Mouse (Mus musculus): Measurements from ENCODE around the gene Slc22a13. TPM values are rescaled to one million over a fixed set of nuclear protein-coding genes. Genes with fewer than 3 reads are reported as not detected.

Slc22a13 gene
- polyA plus RNA-seq (2012; fragmentation: generic; extraction: Trizol), result not detected

DNA sequence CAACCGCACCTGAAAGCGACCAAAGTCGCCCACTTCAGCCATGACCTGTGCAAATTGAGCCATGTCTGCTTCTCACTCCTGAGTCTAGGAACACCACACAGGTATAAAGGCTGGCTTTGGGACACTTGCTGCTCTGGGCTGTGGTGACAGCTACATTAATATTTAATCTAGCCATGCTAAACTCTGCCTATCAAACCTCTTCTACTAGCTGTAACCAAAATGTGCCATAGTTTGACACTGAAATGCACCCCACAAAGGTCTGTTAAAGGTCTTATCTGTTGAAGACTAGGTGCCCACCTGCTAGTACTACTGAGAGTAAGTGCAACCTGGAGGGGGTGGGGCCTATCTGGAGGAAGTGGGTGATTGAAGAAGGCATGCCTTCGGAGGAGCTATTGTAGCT is at the start of gene Slc22a13:
TSS of gene Slc22a13 (minus strand) at position 101 of the 400 bp plus-strand sequence.

DNA sequence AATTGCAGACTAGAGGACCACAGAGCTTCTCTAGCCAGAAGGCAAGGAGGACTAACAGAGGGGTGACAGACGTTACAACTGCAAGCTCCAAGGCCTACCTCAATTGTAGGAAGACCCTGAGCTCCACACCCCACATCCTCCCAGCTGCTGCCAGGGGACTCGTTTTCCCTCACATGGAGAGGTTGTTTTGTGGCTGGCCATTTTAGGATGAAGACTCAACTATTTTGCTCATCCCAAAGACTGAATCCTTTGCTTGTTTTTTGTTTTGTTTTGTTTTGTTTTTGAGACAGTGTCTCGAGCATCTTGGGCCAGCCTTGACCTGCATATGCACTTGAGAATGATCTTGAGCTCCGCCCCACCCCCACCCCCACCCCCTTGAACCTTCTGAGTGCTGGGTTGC is 50.0 kb downstream of the Slc22a13 start, which contains the start of gene Gm47289:
TSS of gene Gm47289 (plus strand) at position 301 of the 400 bp plus-strand sequence.

DNA sequence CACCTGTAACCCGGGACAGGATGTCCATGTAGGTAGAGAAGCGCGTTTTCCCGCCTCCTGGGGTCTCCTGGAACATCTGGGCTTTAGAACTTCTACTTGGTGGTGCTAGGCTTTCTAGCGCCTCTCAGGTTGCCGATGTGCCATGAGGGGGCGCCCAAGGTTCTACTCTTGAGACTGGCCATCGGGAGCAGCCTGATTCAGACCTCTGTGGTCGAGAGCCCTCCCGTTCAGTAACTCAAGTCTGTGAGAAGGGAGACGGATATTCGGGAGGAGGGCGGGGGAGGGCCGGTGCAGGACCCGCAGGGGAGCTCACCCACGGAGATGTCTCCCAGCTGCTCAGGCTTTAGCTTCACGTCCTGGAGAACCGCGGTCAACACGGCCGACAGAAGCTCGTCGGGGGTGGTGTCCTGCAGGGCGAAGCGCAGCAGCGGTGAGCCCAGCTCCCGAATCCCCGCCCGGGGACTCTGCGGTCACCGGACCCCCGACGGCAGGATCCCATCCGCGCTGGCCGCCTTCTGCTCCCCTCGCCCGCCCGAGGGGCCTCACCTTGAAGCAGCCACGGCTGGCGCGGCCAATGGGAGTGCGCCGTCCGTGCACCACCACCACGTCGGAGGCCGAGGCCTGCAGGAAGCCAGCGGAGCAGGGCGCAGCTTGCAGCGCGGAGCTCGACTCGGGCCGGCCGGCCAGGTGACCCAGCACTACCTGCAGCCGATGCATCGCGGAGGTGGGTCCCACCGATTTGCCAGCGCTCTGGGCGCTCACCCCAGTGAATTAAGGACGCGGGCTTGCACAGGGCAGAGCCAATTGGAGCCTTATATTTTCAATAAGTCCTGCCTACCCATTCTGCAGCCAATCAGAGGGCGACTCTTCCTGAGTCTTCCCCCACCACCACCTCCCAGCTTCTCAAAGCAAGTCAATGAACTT is 52.4 kb downstream of the Slc22a13 start, which contains the start of gene Acaa1b:
TSS of gene Acaa1b (minus strand) at position 816 of the 924 bp plus-strand sequence.

Other genes starting within 250 kb of the Slc22a13 start
- 10 to 100 TPM in 1 of 2 experiments, 1 to 10 TPM in 1; 2.0 to 12.0 TPM for gene Vill, start 156.3 kb downstream of the Slc22a13 start, polyA plus RNA-seq (2012; fragmentation: generic; extraction: Trizol)
- 10 to 100 TPM; 13.0 to 41.1 TPM for gene Plcd1, start 115.6 kb downstream of the Slc22a13 start, polyA plus RNA-seq (2012; fragmentation: generic; extraction: Trizol)
- gene Dlec1, start 106.6 kb downstream of the Slc22a13 start, polyA plus RNA-seq (2012; fragmentation: generic; extraction: Trizol), result under 1 TPM; 0.05 to 0.66 TPM
- 1 to 10 TPM; 1.5 to 1.6 TPM for gene Acaa1b, start 52.0 kb downstream of the Slc22a13 start, polyA plus RNA-seq (2012; fragmentation: generic; extraction: Trizol)
- not detected for gene Gm47289, start 49.9 kb downstream of the Slc22a13 start, polyA plus RNA-seq (2012; fragmentation: generic; extraction: Trizol)
- gene Oxsr1, start 113.3 kb upstream of the Slc22a13 start, polyA plus RNA-seq (2012; fragmentation: generic; extraction: Trizol), result 1 to 10 TPM; 1.5 to 7.9 TPM
- 10 to 100 TPM; 30.6 to 66.9 TPM for gene Acaa1a, start 130.6 kb upstream of the Slc22a13 start, polyA plus RNA-seq (2012; fragmentation: generic; extraction: Trizol)
- 10 to 100 TPM; 13.9 to 25.7 TPM for gene Myd88, start 132.3 kb upstream of the Slc22a13 start, polyA plus RNA-seq (2012; fragmentation: generic; extraction: Trizol)
- 1 to 10 TPM; 1.3 to 1.4 TPM for gene Xylb, start 148.3 kb upstream of the Slc22a13 start, polyA plus RNA-seq (2012; fragmentation: generic; extraction: Trizol)
- gene Slc22a14, start 156.5 kb upstream of the Slc22a13 start, polyA plus RNA-seq (2012; fragmentation: generic; extraction: Trizol), result not detected
- gene Acvr2b, start 193.0 kb upstream of the Slc22a13 start, polyA plus RNA-seq (2012; fragmentation: generic; extraction: Trizol), result 1 to 10 TPM; 1.9 to 2.7 TPM
- 1 to 10 TPM; 2.7 to 5.0 TPM for gene Exog, start 235.8 kb upstream of the Slc22a13 start, polyA plus RNA-seq (2012; fragmentation: generic; extraction: Trizol)

Measured in C3H10T1/2 (cell line).